Mouse (Mus musculus) CH12.LX (cell line): ENCODE measurements around the gene Pcp4l1. TPM values are rescaled to one million over a fixed set of nuclear protein-coding genes. Genes with fewer than 3 reads are reported as not detected.

Source experiments
- DNase-seq: peaks from one replicate; pipeline ENCODE4 v3.0.0-alpha.2; 2013; ENCODE audit errors: extremely low read depth
- H3K27ac ChIP-seq: 2 replicates; pipeline ENCODE4 v1.5.1; 2012; ENCODE audit warnings: low read depth, mild to moderate bottlenecking, control low read depth, moderate library complexity; ENCODE audit not compliant: insufficient read depth
- H3K27me3 ChIP-seq: replicated peaks from 2 replicates; pipeline ENCODE3; 2012; ENCODE audit warnings: inconsistent platforms
- H3K36me3 ChIP-seq, 2 experiments: replicated peaks in 1 of 2; 2 replicates each; pipeline versions ENCODE3 to v1.6.1; 2012; ENCODE audit warnings: inconsistent platforms in 1 of 2, low read length in 1 of 2, mild to moderate bottlenecking in 1 of 2, mixed read lengths in 1 of 2, moderate library complexity in 1 of 2; ENCODE audit not compliant: control insufficient read depth in 1 of 2, insufficient read depth in 1 of 2
- H3K4me1 ChIP-seq, 2 experiments: 2 replicates each; pipeline ENCODE4 v1.6.1; 2012; ENCODE audit warnings: inconsistent platforms in 1 of 2, moderate library complexity in 1 of 2; ENCODE audit not compliant: insufficient read depth in 2 of 2, control insufficient read depth in 1 of 2
- H3K4me2 ChIP-seq: 2 replicates; pipeline ENCODE4 v1.6.1; 2012; ENCODE audit warnings: low read depth, mild to moderate bottlenecking, control low read depth; ENCODE audit not compliant: poor library complexity, insufficient read depth, severe bottlenecking
- H3K4me3 ChIP-seq, 3 experiments: fragments of 150-350 bp in 1 of 3; sonication (generic) in 1 of 3; replicated peaks in 1 of 3; 2 replicates each; pipeline versions ENCODE3 to v1.5.1; 2011 to 2012; ENCODE audit warnings: low read depth in 2 of 3, low read length in 2 of 3, mild to moderate bottlenecking in 2 of 3, moderate library complexity in 2 of 3, control low read depth in 1 of 3, improper control_type of control experiment in 1 of 3, inconsistent platforms in 1 of 3, mixed read lengths in 1 of 3; ENCODE audit not compliant: poor library complexity in 1 of 3
- H3K79me2 ChIP-seq: replicated peaks from 2 replicates; pipeline ENCODE4 v1.6.1; 2012; ENCODE audit warnings: mild to moderate bottlenecking, moderate library complexity; ENCODE audit not compliant: control insufficient read depth, poor library complexity, insufficient read depth, severe bottlenecking; ENCODE audit errors: extremely low read depth
- H3K9ac ChIP-seq: 2 replicates; pipeline ENCODE4 v1.6.1; 2012; ENCODE audit warnings: low read depth, mild to moderate bottlenecking, control low read depth, moderate library complexity; ENCODE audit not compliant: insufficient read depth
- H3K9me3 ChIP-seq: replicated peaks from 2 replicates; pipeline ENCODE3; 2012; ENCODE audit warnings: low read length, inconsistent platforms, mixed read lengths
- BHLHE40 ChIP-seq: IDR thresholded peaks from 2 replicates; pipeline ENCODE4 v1.6.1; 2011; ENCODE audit warnings: mild to moderate bottlenecking, low read depth, low read length, improper control_type of control experiment
- CHD1 ChIP-seq: IDR thresholded peaks from 2 replicates; pipeline ENCODE4 v1.6.1; 2012; ENCODE audit warnings: low read depth, low read length, improper control_type of control experiment, inconsistent platforms
- CHD2 ChIP-seq: IDR thresholded peaks from 2 replicates; pipeline ENCODE4 v1.6.1; 2011; ENCODE audit warnings: low read length, improper control_type of control experiment
- ELF1 ChIP-seq: IDR thresholded peaks from 2 replicates; pipeline ENCODE4 v1.6.1; 2014; ENCODE audit warnings: low read depth, mild to moderate bottlenecking, inconsistent platforms, low read length, improper control_type of control experiment
- EP300 ChIP-seq: IDR thresholded peaks from 2 replicates; pipeline ENCODE4 v1.6.1; 2011; ENCODE audit warnings: low read length, improper control_type of control experiment
- ETS1 ChIP-seq: conservative IDR thresholded peaks from 2 replicates; pipeline ENCODE4 v1.6.1; 2012; ENCODE audit warnings: low read depth, mild to moderate bottlenecking, inconsistent platforms, low read length, improper control_type of control experiment, moderate library complexity
- JUN ChIP-seq: IDR thresholded peaks from 2 replicates; pipeline ENCODE4 v1.6.1; 2011; ENCODE audit warnings: low read depth, mild to moderate bottlenecking, low read length, improper control_type of control experiment, moderate library complexity; ENCODE audit not compliant: insufficient read depth
- MAFK ChIP-seq: IDR thresholded peaks from 2 replicates; pipeline ENCODE4 v1.6.1; 2011; ENCODE audit warnings: low read length, improper control_type of control experiment; ENCODE audit not compliant: insufficient replicate concordance
- MEF2A ChIP-seq: IDR thresholded peaks from 2 replicates; pipeline ENCODE4 v1.6.1; 2014; ENCODE audit warnings: low read depth, mild to moderate bottlenecking, inconsistent platforms, low read length, improper control_type of control experiment, borderline replicate concordance
- MYC ChIP-seq: IDR thresholded peaks from 2 replicates; pipeline ENCODE4 v1.6.1; 2011; ENCODE audit warnings: low read depth, mild to moderate bottlenecking, improper control_type of control experiment, low read length
- NRF1 ChIP-seq: IDR thresholded peaks from 2 replicates; pipeline ENCODE4 v1.6.1; 2014; ENCODE audit warnings: low read depth, mild to moderate bottlenecking, inconsistent platforms, low read length, improper control_type of control experiment, moderate library complexity
- RAD21 ChIP-seq: IDR thresholded peaks from 2 replicates; pipeline ENCODE4 v1.6.1; 2011; ENCODE audit warnings: low read depth, mild to moderate bottlenecking, low read length, improper control_type of control experiment, moderate library complexity
- SMC3 ChIP-seq: IDR thresholded peaks from 2 replicates; pipeline ENCODE4 v1.6.1; 2011; ENCODE audit warnings: low read depth, low read length, improper control_type of control experiment
- TBP ChIP-seq: conservative IDR thresholded peaks from 2 replicates; pipeline ENCODE4 v1.6.1; 2011; ENCODE audit warnings: low read depth, low read length, improper control_type of control experiment
- TCF12 ChIP-seq: IDR thresholded peaks from 2 replicates; pipeline ENCODE4 v1.6.1; 2014; ENCODE audit warnings: low read depth, mild to moderate bottlenecking, inconsistent platforms, low read length, improper control_type of control experiment
- ZNF384 ChIP-seq: IDR thresholded peaks from 2 replicates; pipeline ENCODE4 v1.6.1; 2012; ENCODE audit warnings: low read depth, low read length, improper control_type of control experiment, inconsistent platforms
- dilution Hi-C: fragments of 300-500 bp; cut with MboI; formaldehyde crosslinking; loops from 2 replicates; pipeline ENCODE4 v1.14.3; 2020; ENCODE audit warnings: low sequenced_read_pairs; ENCODE audit not compliant: extremely low pct_unique_long_range_greater_than_20kb, extremely low pct_ligation_motif_present
- in situ Hi-C: fragments of 300-500 bp; cut with MboI; formaldehyde crosslinking; loops from 3 replicates; pipeline ENCODE4 v1.14.3; 2019; ENCODE audit warnings: low sequenced_read_pairs, low pct_ligation_motif_present, low pct_unique_long_range_greater_than_20kb, mixed read lengths
- polyA plus RNA-seq: library from polyadenylated mRNA; unstranded; fragments of >175 nt; gene quantifications from 2 replicates; pipeline ENCODE4 v1.2.1, GENCODE M21; 2012; ENCODE audit warnings: low read depth; ENCODE audit not compliant: insufficient read length
- total RNA-seq, 2 experiments: library from RNA; depleted of rRNA; stranded (reverse); fragments of 300-350 nt in 1 of 2; fragments of >200 nt in 1 of 2; gene quantifications; 2 replicates each; pipeline ENCODE4 v1.2.3; 2012 to 2014

Gene Pcp4l1
- total and polyA plus RNA-seq, 3 experiments, result not detected

DNA sequence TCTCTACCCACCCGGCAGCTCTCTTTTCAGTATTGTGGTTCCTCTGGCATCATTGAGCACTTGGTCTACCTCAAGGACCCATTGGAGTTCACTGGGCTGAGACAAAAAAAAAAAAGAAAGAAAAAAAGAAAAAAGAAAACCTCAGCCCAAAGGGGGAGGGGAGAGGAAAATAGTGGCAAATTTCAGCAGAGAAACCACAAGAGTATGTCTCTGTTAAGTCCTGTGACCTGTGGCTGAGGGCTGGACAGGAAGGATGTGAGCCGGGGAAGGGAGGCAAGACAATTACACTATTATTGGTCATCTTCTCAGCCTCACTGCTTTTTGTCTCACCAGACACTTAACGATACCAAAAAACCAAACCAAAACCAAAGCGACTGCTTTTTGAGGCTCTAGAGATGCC, 35.8 kb upstream of the Pcp4l1 start:
- Histone ChIP-seq H3K4me3 (peak overlapping the region in 1 of 3 experiments; percentile 15), H3K4me2 (peak overlapping the region; percentile 7)
- peak; percentile 61 for DNase-seq

DNA sequence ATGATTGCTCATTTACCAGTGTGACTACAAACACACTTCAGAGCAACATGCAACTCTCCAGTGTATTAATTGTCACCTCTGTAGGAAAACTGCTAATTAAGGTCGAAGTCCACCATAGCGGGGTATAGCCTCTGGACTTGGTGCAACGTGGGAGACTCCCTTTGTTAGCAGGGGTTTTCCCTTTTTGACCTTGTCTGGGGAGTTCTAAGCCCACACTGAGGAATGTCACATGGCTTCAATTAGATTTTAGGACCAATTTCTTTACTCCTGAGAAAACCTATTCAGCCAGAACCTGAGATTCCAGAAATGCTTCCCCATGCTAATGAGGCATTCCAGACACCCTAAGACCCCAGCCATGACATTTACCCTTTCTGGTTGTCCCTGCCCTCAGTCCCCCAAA, 34.1 kb upstream of the Pcp4l1 start:
- in situ Hi-C loops, result no loop called here
- no peak for DNase-seq
- Histone ChIP-seq H3K27ac (no peak overlapping the region), H3K36me3 (peaks cover 14 to 26% of the 10 kb centered on the region in 2 experiments), H3K9me3 (no peaks in the 10 kb centered on the region), H3K9ac (no peak overlapping the region)
- no peak for TF ChIP-seq CHD1
- TF ChIP-seq TCF12, result no peak
- no peak for TF ChIP-seq NRF1
- TF ChIP-seq TBP, result no peak
- TF ChIP-seq RAD21, result no peak
- no peak for TF ChIP-seq SMC3
- TF ChIP-seq CHD2, result no peak
- no peak for TF ChIP-seq JUN
- no peak for TF ChIP-seq BHLHE40
- TF ChIP-seq, all 38 proteins: peak for 0
- peaks cover 11 to 73% of the 10 kb centered on the region in 2 experiments for H3K4me1 ChIP-seq
- no peak overlapping the region for H3K4me3 ChIP-seq
- no peak overlapping the region for H3K4me2 ChIP-seq
- H3K27me3 ChIP-seq, result no peaks in the 10 kb centered on the region
- dilution Hi-C loops, result no loop called here
- H3K79me2 ChIP-seq, result no peaks in the 10 kb centered on the region

More for the DNA sequence above, 35.8 kb upstream of the Pcp4l1 start:
- dilution Hi-C loops, result no loop called here
- H3K27ac ChIP-seq, result peak overlapping the region; percentile 29; the same call in 1 of the 2 replicates
- in situ Hi-C loops, result no loop called here
- no peak overlapping the region for H3K9ac ChIP-seq
- no peaks in the 10 kb centered on the region for H3K27me3 ChIP-seq
- TF ChIP-seq MAFK (peak; percentile 56; the same call in 1 of the 2 replicates), ETS1 (peak; percentile 57), BHLHE40 (peak; percentile 76), MEF2A (peak; percentile 32; the same call in 1 of the 2 replicates), EP300 (peak; percentile 53), ELF1 (no peak), MYC (no peak), ZNF384 (peak; percentile 96)
- no peaks in the 10 kb centered on the region for H3K79me2 ChIP-seq
- peaks cover 28 to 41% of the 10 kb centered on the region in 2 experiments for H3K36me3 ChIP-seq
- peaks cover 11 to 63% of the 10 kb centered on the region in 2 experiments for H3K4me1 ChIP-seq
- H3K9me3 ChIP-seq, result no peaks in the 10 kb centered on the region
